Mouse (Mus musculus): ENCODE measurements around the gene C5ar1. TPM values are rescaled to one million over a fixed set of nuclear protein-coding genes. Genes with fewer than 3 reads are reported as not detected.
"Not testable (repeated sequence)": the region's sequence is repeated elsewhere in the genome, so short reads cannot be mapped to it uniquely, and the experiment has no call there.

Gene C5ar1
- total and polyA plus RNA-seq, 3 experiments, result not detected

- not testable (repeated sequence) for DNase-seq (ENCODE audit: low read depth, low spot score); H3K9me3 ChIP-seq (replicated peaks; ENCODE audit: insufficient read depth, low read length); H3K79me2 ChIP-seq (ENCODE audit: control insufficient read depth, insufficient read depth, low read length, poor library complexity); H3K9ac ChIP-seq (ENCODE audit: control insufficient read depth, low read depth, low read length, poor library complexity, severe bottlenecking); H3K4me3 ChIP-seq (ENCODE audit: control insufficient read depth in 1 of 2, insufficient read depth in 1 of 2, low read depth in 2 of 2, low read length in 2 of 2); H3K27ac ChIP-seq (ENCODE audit: control insufficient read depth, low read depth, low read length); H3K36me3 ChIP-seq (ENCODE audit: control insufficient read depth in 1 of 2, insufficient read depth in 2 of 2, low read length in 2 of 2); H3K4me1 ChIP-seq (ENCODE audit: control insufficient read depth in 1 of 2, insufficient read depth in 2 of 2, low read length in 2 of 2); H3K27me3 ChIP-seq (ENCODE audit: control insufficient read depth in 1 of 2, insufficient read depth in 2 of 2, low read length in 2 of 2)
- peak; percentile 87 for TF ChIP-seq TBP (IDR thresholded peaks at IDR 0.05; ENCODE audit: low read depth, low read length)
Measured at GRCm38 (mm10) chr7:16255963-16256362, 3.4 kb downstream of the C5ar1 start.

GRCm38 (mm10) chr7:16254195-16254594, 5.1 kb downstream of the C5ar1 start:
- H3K36me3 ChIP-seq (ENCODE audit: control insufficient read depth in 1 of 2, insufficient read depth in 2 of 2, low read length in 2 of 2), result peaks cover 0 to 2% of the 10 kb centered on the region in 2 experiments; a peak in 1 of 4 replicates
- no peaks in the 10 kb centered on the region for H3K79me2 ChIP-seq (ENCODE audit: control insufficient read depth, insufficient read depth, low read length, poor library complexity)
- H3K27me3 ChIP-seq (ENCODE audit: control insufficient read depth in 1 of 2, insufficient read depth in 2 of 2, low read length in 2 of 2), result peaks cover 2 to 4% of the 10 kb centered on the region in 2 experiments; a peak in 3 of 4 replicates
- peak; percentile 28 for DNase-seq (ENCODE audit: low read depth, low spot score)
- H3K9ac ChIP-seq (ENCODE audit: control insufficient read depth, low read depth, low read length, poor library complexity, severe bottlenecking), result peak overlapping the region; percentile 25; the same call in 1 of the 2 replicates
- H3K9me3 ChIP-seq (replicated peaks; ENCODE audit: insufficient read depth, low read length), result no peaks in the 10 kb centered on the region
- no peak overlapping the region for H3K27ac ChIP-seq (ENCODE audit: control insufficient read depth, low read depth, low read length)
- no peak for TF ChIP-seq JUND (IDR thresholded peaks at IDR 0.05; ENCODE audit: low read depth, low read length)
- H3K4me3 ChIP-seq (ENCODE audit: control insufficient read depth in 1 of 2, insufficient read depth in 1 of 2, low read depth in 2 of 2, low read length in 2 of 2), result peak overlapping the region in 1 of 2 experiments; percentile 25; a peak in 1 of 4 replicates
- H3K4me1 ChIP-seq (ENCODE audit: control insufficient read depth in 1 of 2, insufficient read depth in 2 of 2, low read length in 2 of 2), result peaks cover 0 to 2% of the 10 kb centered on the region in 2 experiments; a peak in 1 of 4 replicates

- Histone ChIP-seq H3K79me2 (ENCODE audit: control insufficient read depth, insufficient read depth, low read length, poor library complexity) (no peaks in the 10 kb centered on the region), H3K27me3 (ENCODE audit: control insufficient read depth in 1 of 2, insufficient read depth in 2 of 2, low read length in 2 of 2) (peaks cover 2 to 3% of the 10 kb centered on the region in 2 experiments; a peak in 3 of 4 replicates), H3K27ac (ENCODE audit: control insufficient read depth, low read depth, low read length) (no peak overlapping the region), H3K9ac (ENCODE audit: control insufficient read depth, low read depth, low read length, poor library complexity, severe bottlenecking) (no peak overlapping the region), H3K4me3 (ENCODE audit: control insufficient read depth in 1 of 2, insufficient read depth in 1 of 2, low read depth in 2 of 2, low read length in 2 of 2) (no peak overlapping the region), H3K9me3 (replicated peaks; ENCODE audit: insufficient read depth, low read length) (no peaks in the 10 kb centered on the region), H3K4me1 (ENCODE audit: control insufficient read depth in 1 of 2, insufficient read depth in 2 of 2, low read length in 2 of 2) (peaks cover 0 to 2% of the 10 kb centered on the region in 2 experiments; a peak in 1 of 4 replicates), H3K36me3 (ENCODE audit: control insufficient read depth in 1 of 2, insufficient read depth in 2 of 2, low read length in 2 of 2) (peaks cover 0 to 2% of the 10 kb centered on the region in 2 experiments; a peak in 1 of 4 replicates)
- no peak for TF ChIP-seq MAX (IDR thresholded peaks at IDR 0.05; ENCODE audit: low read length)
- no peak for TF ChIP-seq NELFE (IDR thresholded peaks at IDR 0.05; ENCODE audit: low read depth, low read length)
- TF ChIP-seq MYC (IDR thresholded peaks at IDR 0.05; ENCODE audit: low read depth, low read length), result no peak
- no peak for TF ChIP-seq POLR2A (IDR thresholded peaks at IDR 0.05; ENCODE audit: control insufficient read depth in 1 of 2, insufficient read depth in 1 of 2, low read depth in 1 of 2, low read length in 2 of 2, poor library complexity in 1 of 2)
- no peak for TF ChIP-seq MXI1 (IDR thresholded peaks at IDR 0.05; ENCODE audit: low read depth, low read length)
- no peak for TF ChIP-seq GABPA (IDR thresholded peaks at IDR 0.05; ENCODE audit: low read depth, low read length)
- no peak for TF ChIP-seq TBP (IDR thresholded peaks at IDR 0.05; ENCODE audit: low read depth, low read length)
- no peak for TF ChIP-seq ZNF384 (IDR thresholded peaks at IDR 0.05; ENCODE audit: low read depth, low read length)
- TF ChIP-seq MAZ (IDR thresholded peaks at IDR 0.05; ENCODE audit: low read depth, low read length), result no peak
- TF ChIP-seq CHD2 (IDR thresholded peaks at IDR 0.05; ENCODE audit: low read length), result no peak
- no peak for TF ChIP-seq USF1 (IDR thresholded peaks at IDR 0.05; ENCODE audit: low read depth, low read length)
- TF ChIP-seq BHLHE40 (IDR thresholded peaks at IDR 0.05; ENCODE audit: borderline replicate concordance, low read depth, low read length), result no peak
- TF ChIP-seq EP300 (IDR thresholded peaks at IDR 0.05; ENCODE audit: low read depth in 1 of 2, low read length in 2 of 2), result no peak
- TF ChIP-seq ELF1 (IDR thresholded peaks at IDR 0.05; ENCODE audit: low read depth, low read length), result no peak
- TF ChIP-seq HCFC1 (IDR thresholded peaks at IDR 0.05; ENCODE audit: low read depth, low read length), result no peak
- no peak for TF ChIP-seq E2F4 (IDR thresholded peaks at IDR 0.05; ENCODE audit: borderline replicate concordance, low read depth, low read length)
- TF ChIP-seq ZC3H11A (IDR thresholded peaks at IDR 0.05; ENCODE audit: low read depth, low read length), result no peak
- no peak for TF ChIP-seq SIN3A (IDR thresholded peaks at IDR 0.05; ENCODE audit: low read length)
- DNase-seq (ENCODE audit: low read depth, low spot score), result no peak
Measured at GRCm38 (mm10) chr7:16250687-16251086, 8.7 kb downstream of the C5ar1 start.
